15 mouse cellular contexts compared by ENCODE assay signal in the genomic region with DNA sequence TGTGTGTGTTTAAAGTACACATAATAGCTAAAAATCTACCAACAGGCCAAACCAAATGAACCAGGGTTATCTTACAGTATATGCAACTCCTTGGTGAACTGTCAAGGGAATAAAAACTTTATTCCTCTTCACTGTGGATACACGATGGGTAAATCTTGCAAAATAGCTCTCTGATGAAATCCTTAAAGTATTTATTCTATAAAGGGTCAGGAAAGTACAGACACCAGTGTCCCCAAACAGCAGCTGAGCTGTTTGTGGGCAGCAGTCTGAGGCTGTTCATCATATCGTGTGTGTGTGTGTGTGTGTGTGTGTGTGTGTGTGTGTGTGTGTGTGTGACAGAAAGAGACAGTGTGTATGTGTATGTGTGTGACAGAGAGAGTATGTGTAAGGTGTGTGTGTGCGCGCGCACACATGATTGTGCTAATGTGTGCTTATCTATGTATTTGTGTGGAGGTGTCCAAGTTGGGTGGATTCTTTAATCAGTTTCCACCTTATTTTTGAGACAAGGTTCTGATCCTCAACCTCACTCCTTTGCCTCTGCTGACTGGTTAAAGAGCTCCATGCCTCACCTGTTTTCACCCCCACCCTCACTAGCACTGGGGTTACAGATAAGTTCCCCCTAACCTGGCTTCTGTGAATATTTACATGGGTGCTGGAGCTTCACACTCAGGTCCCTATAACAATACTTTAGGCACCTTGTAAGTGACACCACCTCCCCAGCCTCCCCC.
"Had no signal": no experiment of that assay in that cellular context is flagged by ENCODE, and none has a peak within 500 bp of the region (broad histone marks: within the 10 kb centered on the region; RNA-seq: fewer than 3 reads in every experiment).

No protein-coding gene starts in this region.

- H3K4me1 ChIP-seq: limb, embryonic 10.5 days; midbrain, embryonic 13.5 days had no signal

- H3K4me3 ChIP-seq: left cerebral cortex, adult 2 months; limb, embryonic 10.5 days; megakaryocyte, embryonic 14.5 days; midbrain, embryonic 13.5 days had no signal

- ATAC-seq: lung, postnatal 0 days; midbrain, embryonic 13.5 days had no signal

- DNase-seq: kidney, adult 11 months; kidney, adult 9 months; kidney, postnatal 36 days; lung, adult 2 months; lung, postnatal 36 days; right cerebral cortex, adult 18-20 months; right cerebral cortex, postnatal 25 days; thymus, adult 2 months; thymus, postnatal 25 days had no signal

- H3K4me2 ChIP-seq: midbrain, embryonic 13.5 days had no signal

- H3K36me3 ChIP-seq: limb, embryonic 10.5 days; midbrain, embryonic 13.5 days had no signal

- H3K27me3 ChIP-seq: megakaryocyte, embryonic 14.5 days; midbrain, embryonic 13.5 days had no signal

- H3K27ac ChIP-seq: kidney, postnatal 0 days; left cerebral cortex, adult 2 months; limb, embryonic 10.5 days; midbrain, embryonic 13.5 days had no signal

- H3K9ac ChIP-seq: midbrain, embryonic 13.5 days had no signal

- H3K9me3 ChIP-seq: limb, embryonic 10.5 days; megakaryocyte, embryonic 14.5 days; midbrain, embryonic 13.5 days had no signal
